Mouse (Mus musculus) limb, embryonic 14.5 days (tissue): ENCODE data around the gene Dnm2. TPM values are rescaled to one million over a fixed set of nuclear protein-coding genes. Genes with fewer than 3 reads are reported as not detected.

ENCODE experiments used
- ATAC-seq: fragments of 200-750 bp; cut with Nextera tagmentation; 2 replicates; pipeline ENCODE4 v1.8.0; 2017; ENCODE audit warnings: low read depth, moderate number of reproducible peaks, moderate TSS enrichment; ENCODE audit not compliant: low FRiP score
- DNase-seq: peaks from one replicate; pipeline ENCODE4 v3.0.0-alpha.2; 2015; ENCODE audit warnings: low spot score
- H3K27ac ChIP-seq: fragments of 300-500 bp; sonication (generic); replicated peaks from 2 replicates; pipeline ENCODE4 v1.5.1; 2014; ENCODE audit warnings: low read depth, mild to moderate bottlenecking, low read length, moderate library complexity, mixed read lengths
- H3K27me3 ChIP-seq: fragments of 300-500 bp; sonication (generic); 2 replicates; pipeline ENCODE4 v1.6.1; 2014; ENCODE audit warnings: low read length, mixed read lengths; ENCODE audit not compliant: control insufficient read depth, insufficient read depth
- H3K36me3 ChIP-seq: fragments of 300-500 bp; sonication (generic); 2 replicates; pipeline ENCODE4 v1.6.1; 2014; ENCODE audit warnings: mild to moderate bottlenecking, low read length, moderate library complexity, mixed read lengths; ENCODE audit not compliant: control insufficient read depth, insufficient read depth
- H3K4me1 ChIP-seq: fragments of 300-500 bp; sonication (generic); 2 replicates; pipeline ENCODE4 v1.6.1; 2014; ENCODE audit warnings: antibody characterized with exemption, low read length, mixed read lengths; ENCODE audit not compliant: control insufficient read depth, insufficient read depth
- H3K4me2 ChIP-seq: fragments of 300-500 bp; sonication (generic); replicated peaks from 2 replicates; pipeline ENCODE4 v1.6.1; 2014; ENCODE audit warnings: low read depth, mild to moderate bottlenecking, low read length, moderate library complexity; ENCODE audit not compliant: severe bottlenecking
- H3K4me3 ChIP-seq: fragments of 300-500 bp; sonication (generic); replicated peaks from 2 replicates; pipeline ENCODE4 v1.5.1; 2014; ENCODE audit warnings: low read length
- H3K9ac ChIP-seq: fragments of 300-500 bp; sonication (generic); 2 replicates; pipeline ENCODE4 v1.6.1; 2014; ENCODE audit warnings: mild to moderate bottlenecking, low read depth, low read length, moderate library complexity; ENCODE audit not compliant: severe bottlenecking
- H3K9me3 ChIP-seq: fragments of 300-500 bp; sonication (generic); 2 replicates; pipeline ENCODE4 v1.6.1; 2016; ENCODE audit warnings: low read length; ENCODE audit not compliant: control insufficient read depth
- POLR2A ChIP-seq: fragments of 200-500 bp; IDR thresholded peaks from 2 replicates; pipeline ENCODE4 v1.8.0; 2012; ENCODE audit warnings: inconsistent platforms, mild to moderate bottlenecking, moderate library complexity, borderline replicate concordance; ENCODE audit not compliant: insufficient read depth, insufficient read length; ENCODE audit errors: extremely low read depth
- WGBS: fragments of 180-500 bp; shearing (Covaris S2); extraction: QIAGEN DNeasy Blood & Tissue Kit; methylation state at CpG from one replicate; pipeline ENCODE4 v1.1.7; 2014; 5-methylcytosine and 5-hydroxymethylcytosine counted together
- polyA plus RNA-seq, 2 experiments: library from polyadenylated mRNA; depleted of rRNA in 1 of 2; stranded (reverse) in 1 of 2; unstranded in 1 of 2; fragments of >200 nt; fragmentation: Nextera tagmentation in 1 of 2; extraction: Ambion mirVana in 1 of 2; gene quantifications; 2 replicates each; pipeline versions ENCODE4 v1.2.1 to v1.2.3; 2012 to 2014

The Dnm2 gene
- polyA plus RNA-seq (2012; rRNA removed) (62.6 and 74.5 TPM in 2 replicates), polyA plus RNA-seq (2014; fragmentation: Nextera tagmentation; extraction: Ambion mirVana) (68.3 and 72.6 TPM in 2 replicates)

- DNase-seq (peak; percentile 98), ATAC-seq (peak; percentile 99)
- 1% methylated on average over 69 of the region's 82 CpGs for WGBS
- no peaks in the 10 kb centered on the region for H3K9me3 ChIP-seq
- peak within 1 kb of the TSS; percentile 67 for H3K4me2 ChIP-seq
- peak within 1 kb of the TSS; percentile 91 for H3K4me3 ChIP-seq
- H3K27me3 ChIP-seq: no peaks in the 10 kb centered on the region
- H3K4me1 ChIP-seq: peaks cover 17% of the 10 kb centered on the region
- H3K27ac ChIP-seq: peak within 1 kb of the TSS; percentile 84
- H3K36me3 ChIP-seq: peaks cover 18% of the 10 kb centered on the region
- peak; percentile 61; the same call in 1 of the 2 replicates for TF ChIP-seq POLR2A
- H3K9ac ChIP-seq: peak within 1 kb of the TSS; percentile 85
These were observed at the start of gene Dnm2 for GRCm38 (mm10) chr9:21424631-21425555. Dnm2 (plus strand) TSS chr9:21424908.

- H3K4me3 ChIP-seq: no peak overlapping the region
- 91% methylated on average over 3 of the region's 3 CpGs for WGBS
- ATAC-seq: no peak
These were observed 45.5 kb upstream of the Dnm2 start for GRCm38 (mm10) chr9:21379195-21379594.

GRCm38 (mm10) chr9:21380868-21381267 lies 43.8 kb upstream of the Dnm2 start:
- H3K4me3 ChIP-seq: no peak overlapping the region
- H3K4me1 ChIP-seq: 0 out of 2 replicates have a peak, but pooled peaks cover 3% of the 10 kb centered on the region
- H3K4me2 ChIP-seq: no peak overlapping the region
- peaks cover 28% of the 10 kb centered on the region for H3K36me3 ChIP-seq
- H3K9me3 ChIP-seq: no peaks in the 10 kb centered on the region
- no peaks in the 10 kb centered on the region for H3K27me3 ChIP-seq
- H3K27ac ChIP-seq: no peak overlapping the region
- no peak overlapping the region for H3K9ac ChIP-seq
- DNase-seq (no peak), ATAC-seq (no peak)
- TF ChIP-seq POLR2A: no peak

More at GRCm38 (mm10) chr9:21379195-21379594, 45.5 kb upstream of the Dnm2 start:
- H3K27ac ChIP-seq: no peak overlapping the region
- H3K27me3 ChIP-seq: no peaks in the 10 kb centered on the region
- H3K4me1 ChIP-seq: 0 out of 2 replicates have a peak, but pooled peaks cover 3% of the 10 kb centered on the region
- peaks cover 32% of the 10 kb centered on the region for H3K36me3 ChIP-seq
- no peak for TF ChIP-seq POLR2A
- no peaks in the 10 kb centered on the region for H3K9me3 ChIP-seq
- H3K9ac ChIP-seq: no peak overlapping the region
- DNase-seq: no peak
- no peak overlapping the region for H3K4me2 ChIP-seq

- Histone ChIP-seq H3K36me3 (peaks cover 30% of the 10 kb centered on the region), H3K4me1 (0 out of 2 replicates have a peak, but pooled peaks cover 3% of the 10 kb centered on the region), H3K27me3 (no peaks in the 10 kb centered on the region), H3K27ac (no peak overlapping the region), H3K9ac (no peak overlapping the region), H3K4me2 (no peak overlapping the region), H3K9me3 (no peaks in the 10 kb centered on the region), H3K4me3 (no peak overlapping the region)
- no peak for TF ChIP-seq POLR2A
- DNase-seq: no peak
- ATAC-seq: no peak
These were observed 40.7 kb upstream of the Dnm2 start for GRCm38 (mm10) chr9:21383966-21384365.

GRCm38 (mm10) chr9:21392646-21393175 lies 32.0 kb upstream of the Dnm2 start:
- Histone ChIP-seq H3K9ac (no peak overlapping the region), H3K4me3 (no peak overlapping the region), H3K4me2 (no peak overlapping the region), H3K9me3 (no peaks in the 10 kb centered on the region), H3K27me3 (no peaks in the 10 kb centered on the region), H3K27ac (no peak overlapping the region), H3K36me3 (peaks cover 98% of the 10 kb centered on the region), H3K4me1 (no peaks in the 10 kb centered on the region)
- DNase-seq: no peak
- no peak for ATAC-seq
- WGBS: 89% methylated on average over 10 of the region's 10 CpGs
- no peak for TF ChIP-seq POLR2A
